Mouse (Mus musculus): ENCODE data around the gene Olfm3. TPM values are rescaled to one million over a fixed set of nuclear protein-coding genes. Genes with fewer than 3 reads are reported as not detected.

Olfm3 gene
- polyA plus RNA-seq, 2 experiments, result 0.13 to 0.34 TPM

DNA sequence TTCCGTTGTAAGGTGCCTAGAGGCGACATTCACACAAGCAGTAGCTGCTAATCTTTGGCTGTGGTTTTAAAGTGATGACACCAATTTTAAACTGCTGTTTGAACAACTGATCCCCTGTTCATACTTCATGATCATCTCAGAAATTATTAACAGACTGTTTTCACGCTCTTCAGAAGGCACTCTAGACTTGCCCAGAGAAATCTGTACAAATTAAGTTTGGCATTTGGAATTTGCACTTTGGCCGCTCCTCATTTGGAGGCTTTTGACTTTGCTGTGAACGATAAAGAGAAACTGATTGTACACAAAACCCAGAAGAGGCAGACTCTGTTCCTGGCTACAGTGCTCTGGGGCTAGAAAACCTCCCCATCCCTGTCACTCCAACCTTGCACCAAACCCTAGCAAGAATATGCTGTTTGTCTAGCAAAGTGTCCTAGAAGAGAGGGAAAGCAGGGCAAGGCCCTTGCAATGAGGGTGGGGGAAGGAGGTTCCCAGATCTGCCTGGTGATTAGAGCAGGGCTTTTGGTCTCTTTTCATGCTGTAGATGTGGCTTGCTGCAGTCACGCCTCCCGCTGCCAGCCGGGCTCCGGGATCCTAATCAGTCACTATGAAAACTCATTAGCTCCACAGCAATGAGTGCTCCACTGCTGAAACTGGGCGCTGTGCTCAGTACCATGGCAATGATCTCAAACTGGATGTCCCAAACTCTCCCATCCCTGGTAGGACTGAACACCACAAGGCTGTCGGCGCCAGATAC, 176.7 kb downstream of the Olfm3 start:
- no peak overlapping the region for H3K27ac ChIP-seq (replicated peaks; ENCODE audit: low read depth, low read length)
- H3K9me3 ChIP-seq (ENCODE audit: control insufficient read depth, low read length), result no peaks in the 10 kb centered on the region
- no peak for DNase-seq (ENCODE audit: low spot score)
- H3K4me1 ChIP-seq (ENCODE audit: control insufficient read depth, insufficient read depth, low read length), result no peaks in the 10 kb centered on the region
- ATAC-seq (ENCODE audit: low FRiP score, low read depth), result no peak
- no peak overlapping the region for H3K9ac ChIP-seq (ENCODE audit: low read depth, low read length, severe bottlenecking)
- no peak for TF ChIP-seq POLR2A (IDR thresholded peaks at IDR 0.05; ENCODE audit: borderline replicate concordance, extremely low read depth, insufficient read depth, insufficient read length)
- H3K4me2 ChIP-seq (replicated peaks; ENCODE audit: low read depth, low read length, severe bottlenecking), result no peak overlapping the region
- no peaks in the 10 kb centered on the region for H3K36me3 ChIP-seq (ENCODE audit: control insufficient read depth, insufficient read depth, low read length)
- WGBS, result 32% methylated on average over 12 of the region's 12 CpGs
- H3K4me3 ChIP-seq (replicated peaks; ENCODE audit: low read length), result no peak overlapping the region
- no peaks in the 10 kb centered on the region for H3K27me3 ChIP-seq (ENCODE audit: control insufficient read depth, insufficient read depth, low read length)

DNA sequence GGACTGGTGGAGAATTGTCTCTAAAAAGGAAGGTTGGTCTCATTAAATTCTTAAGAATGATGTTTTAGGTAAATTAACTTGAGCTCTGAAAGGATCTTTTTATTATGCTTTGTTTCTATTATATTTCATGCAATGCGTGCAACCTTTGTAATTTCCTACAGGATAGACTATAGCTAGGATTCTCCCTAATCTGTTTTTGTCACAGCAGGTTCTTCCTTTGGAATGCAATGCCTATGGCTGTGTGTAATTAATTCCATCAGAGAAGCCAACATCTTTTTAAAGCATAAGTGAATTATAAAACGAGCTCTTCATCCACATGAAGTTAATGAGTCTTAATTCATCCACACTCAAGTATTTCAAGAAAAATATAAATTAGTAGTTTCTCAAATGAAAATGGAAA, 177.5 kb downstream of the Olfm3 start:
- no peak for TF ChIP-seq POLR2A (IDR thresholded peaks at IDR 0.05; ENCODE audit: borderline replicate concordance, extremely low read depth, insufficient read depth, insufficient read length)
- no peaks in the 10 kb centered on the region for H3K9me3 ChIP-seq (ENCODE audit: control insufficient read depth, low read length)
- no peak overlapping the region for H3K27ac ChIP-seq (replicated peaks; ENCODE audit: low read depth, low read length)
- H3K9ac ChIP-seq (ENCODE audit: low read depth, low read length, severe bottlenecking), result no peak overlapping the region
- H3K4me3 ChIP-seq (replicated peaks; ENCODE audit: low read length), result no peak overlapping the region
- H3K27me3 ChIP-seq (ENCODE audit: control insufficient read depth, insufficient read depth, low read length), result no peaks in the 10 kb centered on the region
- H3K4me1 ChIP-seq (ENCODE audit: control insufficient read depth, insufficient read depth, low read length), result no peaks in the 10 kb centered on the region
- no peaks in the 10 kb centered on the region for H3K36me3 ChIP-seq (ENCODE audit: control insufficient read depth, insufficient read depth, low read length)
- ATAC-seq (ENCODE audit: low FRiP score, low read depth) (no peak), DNase-seq (ENCODE audit: low spot score) (no peak)
- WGBS, result 39% methylated on average over 2 of the region's 2 CpGs
- H3K4me2 ChIP-seq (replicated peaks; ENCODE audit: low read depth, low read length, severe bottlenecking), result no peak overlapping the region

DNA sequence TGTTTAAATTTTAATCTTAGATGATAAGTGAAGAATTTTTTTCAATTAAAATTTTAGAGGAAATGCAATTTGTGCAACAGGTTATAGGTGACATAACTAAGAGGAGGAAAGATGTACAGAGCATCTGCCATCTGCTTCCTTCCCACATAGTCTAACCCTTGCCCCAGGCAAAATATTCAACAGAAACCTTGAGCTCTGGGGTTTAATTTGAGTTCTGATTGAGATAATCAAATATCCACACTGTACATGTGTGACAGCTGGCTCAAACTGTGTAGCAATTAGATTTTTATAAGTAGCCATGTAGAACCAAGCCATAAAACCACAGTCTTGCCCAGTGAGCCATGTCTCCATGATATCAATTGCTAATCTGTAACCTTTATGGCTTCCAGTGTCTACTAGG, 179.1 kb downstream of the Olfm3 start:
- H3K4me3 ChIP-seq (replicated peaks; ENCODE audit: low read length), result no peak overlapping the region
- ATAC-seq (ENCODE audit: low FRiP score, low read depth), result no peak
- no peak for TF ChIP-seq POLR2A (IDR thresholded peaks at IDR 0.05; ENCODE audit: borderline replicate concordance, extremely low read depth, insufficient read depth, insufficient read length)
- H3K9me3 ChIP-seq (ENCODE audit: control insufficient read depth, low read length), result no peaks in the 10 kb centered on the region
- H3K9ac ChIP-seq (ENCODE audit: low read depth, low read length, severe bottlenecking), result no peak overlapping the region
- no peak overlapping the region for H3K4me2 ChIP-seq (replicated peaks; ENCODE audit: low read depth, low read length, severe bottlenecking)
- H3K27me3 ChIP-seq (ENCODE audit: control insufficient read depth, insufficient read depth, low read length), result no peaks in the 10 kb centered on the region
- no peaks in the 10 kb centered on the region for H3K4me1 ChIP-seq (ENCODE audit: control insufficient read depth, insufficient read depth, low read length)
- no peak overlapping the region for H3K27ac ChIP-seq (replicated peaks; ENCODE audit: low read depth, low read length)
- no peak for DNase-seq (ENCODE audit: low spot score)
- no peaks in the 10 kb centered on the region for H3K36me3 ChIP-seq (ENCODE audit: control insufficient read depth, insufficient read depth, low read length)

DNA sequence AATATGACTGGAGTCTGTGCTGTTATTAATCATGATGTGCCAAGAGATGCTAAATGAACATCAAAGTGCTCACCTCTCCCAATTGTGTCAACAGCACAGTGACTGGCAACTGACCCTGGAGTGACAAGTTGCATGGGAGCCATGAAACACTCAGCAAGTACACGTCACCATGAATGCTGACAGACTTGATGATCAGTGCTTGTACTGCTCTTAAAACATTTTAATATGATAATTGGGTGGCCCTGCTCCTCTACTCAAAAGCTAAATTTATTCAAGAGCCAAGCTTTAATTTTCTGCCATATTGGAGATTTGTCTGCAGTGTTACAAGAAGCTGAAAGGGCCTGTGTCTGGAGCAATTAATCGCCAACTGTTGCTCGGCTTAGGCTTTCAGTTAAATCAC, 184.4 kb downstream of the Olfm3 start:
- Histone ChIP-seq H3K4me3 (replicated peaks; ENCODE audit: low read length) (no peak overlapping the region), H3K27ac (replicated peaks; ENCODE audit: low read depth, low read length) (no peak overlapping the region), H3K4me1 (ENCODE audit: control insufficient read depth, insufficient read depth, low read length) (no peaks in the 10 kb centered on the region), H3K9ac (ENCODE audit: low read depth, low read length, severe bottlenecking) (no peak overlapping the region), H3K4me2 (replicated peaks; ENCODE audit: low read depth, low read length, severe bottlenecking) (no peak overlapping the region), H3K36me3 (ENCODE audit: control insufficient read depth, insufficient read depth, low read length) (no peaks in the 10 kb centered on the region), H3K9me3 (ENCODE audit: control insufficient read depth, low read length) (no peaks in the 10 kb centered on the region), H3K27me3 (ENCODE audit: control insufficient read depth, insufficient read depth, low read length) (no peaks in the 10 kb centered on the region)
- 85% methylated on average over 3 of the region's 3 CpGs for WGBS
- no peak for ATAC-seq (ENCODE audit: low FRiP score, low read depth)
- TF ChIP-seq POLR2A (IDR thresholded peaks at IDR 0.05; ENCODE audit: borderline replicate concordance, extremely low read depth, insufficient read depth, insufficient read length), result no peak
- DNase-seq (ENCODE audit: low spot score), result no peak

DNA sequence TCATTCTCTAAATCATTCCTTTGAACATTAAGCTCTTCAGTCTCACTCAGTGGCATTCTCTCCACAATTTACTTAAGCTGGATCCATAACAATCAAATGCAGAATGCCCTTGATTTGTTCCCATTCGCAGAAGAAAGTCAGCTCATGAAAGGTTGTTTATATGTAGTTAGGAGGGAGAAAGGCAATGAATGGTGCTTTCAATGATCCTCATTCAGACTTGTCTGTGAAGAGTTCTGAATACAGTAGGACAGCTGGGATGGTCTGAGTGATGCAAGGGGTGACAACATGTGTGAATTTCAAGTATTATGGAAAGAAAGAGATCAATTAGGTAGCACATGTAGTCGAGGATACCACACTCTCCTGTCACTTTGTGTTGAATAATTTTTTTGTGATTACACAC, 186.8 kb downstream of the Olfm3 start:
- H3K27me3 ChIP-seq (ENCODE audit: control insufficient read depth, insufficient read depth, low read length), result no peaks in the 10 kb centered on the region
- no peaks in the 10 kb centered on the region for H3K9me3 ChIP-seq (ENCODE audit: control insufficient read depth, low read length)
- WGBS, result 57% methylated on average over 2 of the region's 2 CpGs
- H3K4me1 ChIP-seq (ENCODE audit: control insufficient read depth, insufficient read depth, low read length), result no peaks in the 10 kb centered on the region
- ATAC-seq (ENCODE audit: low FRiP score, low read depth) (no peak), DNase-seq (ENCODE audit: low spot score) (no peak)
- no peaks in the 10 kb centered on the region for H3K36me3 ChIP-seq (ENCODE audit: control insufficient read depth, insufficient read depth, low read length)
- H3K4me3 ChIP-seq (replicated peaks; ENCODE audit: low read length), result no peak overlapping the region
- H3K9ac ChIP-seq (ENCODE audit: low read depth, low read length, severe bottlenecking), result no peak overlapping the region
- H3K27ac ChIP-seq (replicated peaks; ENCODE audit: low read depth, low read length), result no peak overlapping the region
- H3K4me2 ChIP-seq (replicated peaks; ENCODE audit: low read depth, low read length, severe bottlenecking), result no peak overlapping the region
- TF ChIP-seq POLR2A (IDR thresholded peaks at IDR 0.05; ENCODE audit: borderline replicate concordance, extremely low read depth, insufficient read depth, insufficient read length), result no peak

Measured in limb, embryonic 14.5 days (tissue).